Mouse (Mus musculus): ENCODE measurements around the gene Thsd7b.

DNA sequence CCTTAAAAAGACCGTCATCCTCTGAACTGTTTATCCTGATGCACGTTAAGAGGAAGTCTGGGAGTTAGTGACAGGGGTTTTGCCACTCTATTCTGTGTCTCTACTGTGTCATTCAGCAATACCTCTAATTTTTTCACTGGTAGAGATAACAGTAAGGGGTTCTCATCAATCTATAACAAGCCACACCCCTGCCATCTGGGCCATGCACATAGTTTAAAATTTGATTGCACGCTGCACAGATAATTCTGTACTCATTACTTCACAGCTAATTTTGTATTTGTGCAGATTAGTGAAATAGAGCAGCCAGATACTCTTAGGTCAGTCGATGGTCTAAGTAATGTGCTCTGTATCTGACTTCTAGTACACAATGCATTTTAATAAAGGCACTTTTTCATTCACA lies 673.9 kb downstream of the Thsd7b start:
- no peak for TF ChIP-seq CTCF (IDR thresholded peaks at IDR 0.05; ENCODE audit: control insufficient read depth, insufficient read depth, low read length)
- TF ChIP-seq POLR2A (IDR thresholded peaks at IDR 0.05; ENCODE audit: borderline replicate concordance, control insufficient read depth, low read depth, low read length), result no peak

All from bone marrow, adult 2 months (tissue).